Mouse (Mus musculus) myocyte (in vitro differentiated cells): ENCODE results near the gene Abhd6.

ENCODE experiments used
- MYOG ChIP-seq, 3 experiments: IDR thresholded peaks; one replicate each; pipeline ENCODE4 v1.6.1; 2011; ENCODE audit warnings: control low read depth in 2 of 3, low read depth in 2 of 3, mild to moderate bottlenecking in 2 of 3; ENCODE audit not compliant: insufficient read length in 2 of 3, control insufficient read depth in 1 of 3, insufficient read depth in 1 of 3
- POLR2A ChIP-seq: IDR thresholded peaks from one replicate; pipeline ENCODE4 v1.6.1; 2011; ENCODE audit warnings: low read depth, mild to moderate bottlenecking, control low read depth, moderate library complexity; ENCODE audit not compliant: insufficient read length
- POLR2AphosphoS2 ChIP-seq: IDR thresholded peaks from one replicate; pipeline ENCODE4 v1.6.1; 2011; ENCODE audit warnings: low read depth, control low read depth; ENCODE audit not compliant: insufficient read length
- TCF12 ChIP-seq: IDR thresholded peaks from one replicate; pipeline ENCODE4 v1.6.1; 2011; ENCODE audit warnings: mild to moderate bottlenecking, control low read depth; ENCODE audit not compliant: poor library complexity, insufficient read depth, severe bottlenecking
- USF1 ChIP-seq: IDR thresholded peaks from one replicate; pipeline ENCODE4 v1.6.1; 2011; ENCODE audit warnings: low read depth, mild to moderate bottlenecking, control low read depth, moderate library complexity

DNA sequence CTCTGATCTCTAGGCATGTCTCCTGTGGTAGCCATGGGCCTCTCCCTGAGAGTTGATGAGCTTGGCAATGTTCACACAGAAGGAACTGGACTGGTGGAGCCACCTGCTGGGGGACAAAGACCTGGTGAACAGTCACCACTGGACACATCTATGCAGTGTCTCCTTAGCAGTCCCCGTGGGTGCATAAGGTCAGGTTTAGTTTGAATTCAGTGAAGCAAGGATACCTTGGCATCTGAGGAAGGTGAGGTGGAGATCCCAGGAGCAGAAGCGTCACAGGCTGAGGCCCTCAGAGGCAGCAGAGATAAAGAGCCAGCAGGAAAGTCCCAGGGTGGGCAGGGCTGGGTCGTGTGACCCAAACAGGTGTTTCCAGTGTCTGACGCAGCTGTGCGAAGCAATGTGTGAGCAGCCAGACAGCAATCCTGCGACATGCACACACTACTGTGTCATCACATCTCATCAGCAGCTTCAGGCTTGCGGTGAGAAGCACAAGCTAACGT lies 8.4 kb upstream of the Abhd6 start, which contains the start of gene Dnase1l3:
- TF ChIP-seq MYOG (IDR thresholded peaks at IDR 0.05; ENCODE audit: control insufficient read depth in 1 of 3, insufficient read depth in 1 of 3, insufficient read length in 2 of 3, low read depth in 2 of 3) (peak in 2 of 3 experiments; percentile 65 to 92), POLR2A (no peak), TCF12 (no peak), POLR2AphosphoS2 (no peak), USF1 (no peak)
